Mouse (Mus musculus) ES-E14 (cell line): ENCODE data around the gene Kank4. TPM values are rescaled to one million over a fixed set of nuclear protein-coding genes. Genes with fewer than 3 reads are reported as not detected.
A peak's percentile ranks its signal among the peaks of the same experiment; 100 is the strongest.

Source experiments
- DNase-seq: peaks from one replicate; pipeline ENCODE4 v3.0.0-alpha.2; 2013; ENCODE audit warnings: low read depth, low spot score
- H3K27ac ChIP-seq: 2 replicates; pipeline ENCODE4 v1.5.1; 2012; ENCODE audit warnings: low read depth, mild to moderate bottlenecking, low read length, moderate library complexity, mixed read lengths; ENCODE audit not compliant: poor library complexity, insufficient read depth, severe bottlenecking
- H3K36me3 ChIP-seq: 2 replicates; pipeline ENCODE4 v1.6.1; 2012; ENCODE audit warnings: mild to moderate bottlenecking, low read length, moderate library complexity, mixed read lengths; ENCODE audit not compliant: control insufficient read depth, poor library complexity, insufficient read depth, severe bottlenecking
- H3K4me1 ChIP-seq, 2 experiments: fragments of 150-350 bp in 1 of 2; sonication (generic) in 1 of 2; 2 replicates each; pipeline ENCODE4 v1.6.1; 2012; ENCODE audit warnings: low read length in 2 of 2, mild to moderate bottlenecking in 1 of 2, mixed read lengths in 1 of 2; ENCODE audit not compliant: control insufficient read depth in 2 of 2, insufficient read depth in 2 of 2, poor library complexity in 1 of 2
- H3K4me3 ChIP-seq, 2 experiments: fragments of 150-350 bp in 1 of 2; sonication (generic) in 1 of 2; 2 replicates each; pipeline ENCODE4 v1.5.1; 2012; ENCODE audit warnings: low read length in 2 of 2, low read depth in 1 of 2, mild to moderate bottlenecking in 1 of 2, mixed read lengths in 1 of 2; ENCODE audit not compliant: insufficient read depth in 1 of 2, poor library complexity in 1 of 2, severe bottlenecking in 1 of 2
- H3K9ac ChIP-seq: 2 replicates; pipeline ENCODE4 v1.6.1; 2012; ENCODE audit warnings: low read depth, mild to moderate bottlenecking, low read length, mixed read lengths; ENCODE audit not compliant: poor library complexity, insufficient read depth, severe bottlenecking
- H3K9me3 ChIP-seq: fragments of 150-350 bp; sonication (generic); 2 replicates; pipeline ENCODE4 v1.6.1; 2012; ENCODE audit warnings: low read depth, mild to moderate bottlenecking, low read length; ENCODE audit not compliant: control insufficient read depth, insufficient read depth
- CHD2 ChIP-seq: IDR thresholded peaks from 2 replicates; pipeline ENCODE4 v1.6.1; 2014; ENCODE audit warnings: mild to moderate bottlenecking, low read depth, low read length, inconsistent platforms
- HCFC1 ChIP-seq: IDR thresholded peaks from 2 replicates; pipeline ENCODE4 v1.6.1; 2012; ENCODE audit warnings: low read length, inconsistent platforms, borderline replicate concordance; ENCODE audit not compliant: insufficient read depth
- MAFK ChIP-seq: IDR thresholded peaks from 2 replicates; pipeline ENCODE4 v1.6.1; 2014; ENCODE audit warnings: mild to moderate bottlenecking, low read depth, low read length, inconsistent platforms; ENCODE audit not compliant: insufficient read depth
- ZC3H11A ChIP-seq: IDR thresholded peaks from 2 replicates; pipeline ENCODE4 v1.6.1; 2012; ENCODE audit warnings: low read depth, mild to moderate bottlenecking, inconsistent platforms, low read length, borderline replicate concordance
- ZNF384 ChIP-seq: IDR thresholded peaks from 2 replicates; pipeline ENCODE4 v1.6.1; 2012; ENCODE audit warnings: low read depth, low read length, inconsistent platforms
- in situ Hi-C, 2 experiments: fragments of 600-800 bp; cut with MboI; formaldehyde crosslinking; loops; one replicate each; pipeline ENCODE4 v1.15.1; 2025; ENCODE audit warnings: low sequenced_read_pairs in 2 of 2, inconsistent platforms in 1 of 2; ENCODE audit not compliant: unreplicated experiment in 2 of 2
- total RNA-seq: library from RNA; depleted of rRNA; stranded (reverse); fragments of 300-350 nt; gene quantifications from 2 replicates; pipeline ENCODE4 v1.2.3, GENCODE M21; 2012

The Kank4 gene
- total RNA-seq, 1 experiment: 5.4 TPM

DNA sequence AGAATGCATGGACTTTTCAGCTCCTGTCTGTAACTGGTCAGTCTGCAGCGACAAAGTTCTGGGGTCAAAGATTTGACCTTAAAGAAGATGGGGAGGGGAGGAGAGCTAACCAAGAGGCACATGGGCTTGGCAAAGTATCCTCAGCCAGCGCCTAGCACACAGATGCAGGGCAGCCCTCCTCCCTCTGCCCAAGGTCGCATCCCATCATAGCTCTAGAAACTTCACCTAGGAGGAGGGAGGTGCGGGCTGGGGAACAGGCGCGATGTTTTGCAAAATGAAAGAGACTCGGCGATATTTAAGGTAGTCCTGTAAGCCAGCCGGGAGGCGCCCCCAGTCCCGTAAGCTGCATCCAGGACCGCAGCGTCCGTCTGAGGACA, 542 bp downstream of the Kank4 start:
- DNase-seq: no peak
- H3K27ac ChIP-seq: no peak overlapping the region
- peaks cover 2 to 15% of the 10 kb centered on the region in 2 experiments; a peak in 2 of 4 replicates for H3K4me1 ChIP-seq
- in situ Hi-C loops: no loop called here
- H3K4me3 ChIP-seq: peak overlapping the region; percentile 84 to 88
- TF ChIP-seq MAFK: no peak
- TF ChIP-seq CHD2: no peak
- TF ChIP-seq HCFC1: no peak
- TF ChIP-seq ZNF384: no peak
- TF ChIP-seq ZC3H11A: no peak
- H3K9me3 ChIP-seq: no peaks in the 10 kb centered on the region
- no peaks in the 10 kb centered on the region for H3K36me3 ChIP-seq
- peak overlapping the region; percentile 69; the same call in 1 of the 2 replicates for H3K9ac ChIP-seq

DNA sequence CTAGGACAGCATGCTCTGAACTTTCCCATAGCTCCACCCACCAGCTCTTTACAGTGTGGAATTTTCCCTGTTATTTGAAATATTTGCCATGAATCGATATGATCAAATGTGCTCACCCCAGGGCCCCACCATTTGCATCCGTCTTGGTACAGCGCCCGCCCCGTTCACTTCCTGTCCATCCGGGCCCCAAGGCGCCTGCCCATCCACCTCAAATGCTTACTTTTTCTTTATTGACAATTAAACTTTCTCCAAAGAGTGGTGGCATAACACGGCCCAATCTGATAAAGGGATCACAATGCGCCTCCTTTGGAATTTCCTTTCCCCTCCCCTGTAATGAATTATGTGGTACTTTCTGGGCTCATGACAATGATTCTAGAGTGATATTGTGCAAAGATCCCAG, 11.0 kb downstream of the Kank4 start:
- in situ Hi-C loops: no loop called here
- H3K9me3 ChIP-seq: no peaks in the 10 kb centered on the region
- no peak overlapping the region for H3K9ac ChIP-seq
- H3K36me3 ChIP-seq: no peaks in the 10 kb centered on the region
- H3K4me1 ChIP-seq: peaks cover 8 to 23% of the 10 kb centered on the region in 2 experiments
- no peak for TF ChIP-seq ZNF384
- TF ChIP-seq CHD2: no peak
- no peak for TF ChIP-seq HCFC1
- no peak for TF ChIP-seq ZC3H11A
- TF ChIP-seq MAFK: no peak
- peak overlapping the region; percentile 81; the same call in 1 of the 2 replicates for H3K27ac ChIP-seq
- H3K4me3 ChIP-seq: no peak overlapping the region
- no peak for DNase-seq

DNA sequence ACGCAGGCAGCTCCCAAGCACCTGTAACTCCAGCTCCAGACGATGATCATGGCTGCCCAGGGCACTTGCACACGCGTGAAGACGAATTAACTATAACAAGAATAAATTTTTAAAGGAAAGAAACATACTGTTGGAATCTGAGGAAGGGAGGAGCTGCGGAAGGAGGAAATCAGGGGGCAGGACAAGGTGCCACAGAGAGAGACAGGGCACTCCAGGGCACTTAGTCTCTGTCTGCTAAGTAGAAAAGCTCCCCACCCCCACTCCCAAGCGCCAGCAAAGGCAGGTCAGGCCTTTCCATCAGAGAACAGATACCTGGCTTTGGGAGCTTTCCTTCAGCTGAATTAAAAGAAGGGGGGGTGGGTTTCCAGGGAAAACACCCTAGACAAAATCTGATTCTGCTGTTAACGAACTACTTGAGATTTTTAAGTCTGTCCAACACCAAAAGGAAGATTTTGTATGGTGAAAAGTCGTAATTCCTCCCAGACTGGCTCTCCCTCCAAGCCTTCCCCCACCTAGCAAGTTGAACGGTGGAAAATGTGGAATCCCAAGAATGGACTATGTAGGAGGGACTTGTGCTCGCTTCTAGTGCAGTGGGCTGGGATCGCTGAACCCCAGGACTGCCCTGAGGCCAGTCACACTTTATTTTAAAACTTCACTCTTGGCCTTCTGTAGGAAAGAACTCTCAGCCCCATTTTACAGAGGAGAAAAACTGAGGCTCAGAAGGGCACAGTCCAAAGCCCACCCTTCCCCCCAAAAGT, 11.9 kb downstream of the Kank4 start:
- in situ Hi-C loops: no loop called here
- TF ChIP-seq CHD2 (no peak), ZC3H11A (no peak), MAFK (no peak), HCFC1 (no peak), ZNF384 (peak; percentile 54; the same call in 1 of the 2 replicates)
- Histone ChIP-seq H3K36me3 (no peaks in the 10 kb centered on the region), H3K4me1 (peaks cover 8 to 25% of the 10 kb centered on the region in 2 experiments), H3K9ac (peak overlapping the region; percentile 26; the same call in 1 of the 2 replicates), H3K4me3 (no peak overlapping the region), H3K27ac (peak overlapping the region; percentile 81; the same call in 1 of the 2 replicates), H3K9me3 (no peaks in the 10 kb centered on the region)
- DNase-seq: no peak

DNA sequence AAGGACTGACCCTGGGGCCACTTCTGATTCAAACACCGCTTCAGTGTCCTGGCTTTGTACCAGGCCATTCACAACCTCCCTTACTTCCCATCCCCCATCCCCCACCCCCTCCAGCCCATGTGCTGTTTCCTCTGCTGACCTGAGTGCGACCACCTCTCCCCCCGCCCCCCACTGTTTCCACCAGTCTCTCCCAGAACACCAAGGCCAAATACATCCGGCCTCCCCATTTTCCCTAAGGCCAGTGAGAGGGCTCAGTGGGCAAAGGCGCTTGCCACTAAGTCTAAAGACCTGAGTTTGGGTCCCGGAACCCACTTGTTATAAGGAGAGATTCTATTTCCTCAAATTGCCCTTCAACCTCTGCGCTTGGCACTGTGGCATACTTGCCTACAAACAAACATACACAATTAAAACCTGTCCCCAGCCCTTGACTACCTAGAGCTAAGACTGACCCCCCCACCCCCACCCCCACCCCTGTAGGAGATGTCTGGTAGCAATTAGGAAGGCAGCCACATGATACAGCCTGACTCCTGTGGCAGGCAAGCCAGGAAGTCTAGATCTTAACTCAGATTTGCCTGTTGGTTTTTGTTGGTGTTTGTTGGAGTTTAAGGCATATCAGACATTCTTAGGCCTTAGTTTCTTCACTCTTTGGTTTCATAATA, 12.7 kb downstream of the Kank4 start:
- no peaks in the 10 kb centered on the region for H3K9me3 ChIP-seq
- peak overlapping the region; percentile 81; the same call in 1 of the 2 replicates for H3K27ac ChIP-seq
- in situ Hi-C loops: no loop called here
- no peak for TF ChIP-seq ZC3H11A
- TF ChIP-seq HCFC1: no peak
- no peak for TF ChIP-seq CHD2
- TF ChIP-seq ZNF384: no peak
- no peak for TF ChIP-seq MAFK
- no peak for DNase-seq
- H3K36me3 ChIP-seq: no peaks in the 10 kb centered on the region; the same call in 1 of the 2 replicates
- peak overlapping the region; percentile 43; the same call in 1 of the 2 replicates for H3K9ac ChIP-seq
- H3K4me1 ChIP-seq: peaks cover 8 to 28% of the 10 kb centered on the region in 2 experiments
- no peak overlapping the region; a peak in 1 of 4 replicates for H3K4me3 ChIP-seq
